Mouse (Mus musculus) spleen, adult 2 months (tissue): Measurements from ENCODE around the gene Npl. TPM values are rescaled to one million over a fixed set of nuclear protein-coding genes. Genes with fewer than 3 reads are reported as not detected.
"Not testable (repeated sequence)": the region's sequence is repeated elsewhere in the genome, so short reads cannot be mapped to it uniquely, and the experiment has no call there.

ENCODE experiments used
- DNase-seq, 2 experiments: peaks; one replicate each; pipeline versions ENCODE4 v3.0.0 to v3.0.0-alpha.2; 2012 to 2021; ENCODE audit warnings: low spot score in 2 of 2, low read depth in 1 of 2
- H3K27ac ChIP-seq: fragments of 200-500 bp; 2 replicates; pipeline ENCODE4 v1.5.1; 2012; ENCODE audit warnings: low read length, inconsistent platforms; ENCODE audit not compliant: insufficient read depth
- H3K27me3 ChIP-seq: fragments of 200-500 bp; 2 replicates; pipeline ENCODE4 v1.6.1; 2012; ENCODE audit warnings: mild to moderate bottlenecking, moderate library complexity, low read length, inconsistent platforms; ENCODE audit not compliant: control insufficient read depth, insufficient read depth
- H3K36me3 ChIP-seq: fragments of 200-500 bp; 2 replicates; pipeline ENCODE4 v1.6.1; 2012; ENCODE audit warnings: mild to moderate bottlenecking, low read length, inconsistent platforms; ENCODE audit not compliant: control insufficient read depth, insufficient read depth
- H3K4me1 ChIP-seq: fragments of 200-500 bp; 2 replicates; pipeline ENCODE4 v1.6.1; 2011; ENCODE audit warnings: inconsistent platforms; ENCODE audit not compliant: control insufficient read depth, insufficient read depth, insufficient read length
- H3K4me3 ChIP-seq: fragments of 200-500 bp; 2 replicates; pipeline ENCODE4 v1.5.1; 2011; ENCODE audit warnings: mild to moderate bottlenecking, inconsistent platforms; ENCODE audit not compliant: insufficient read depth, insufficient read length; ENCODE audit errors: extremely low read depth
- CTCF ChIP-seq: fragments of 200-500 bp; IDR thresholded peaks from 2 replicates; pipeline ENCODE4 v1.5.1; 2011; ENCODE audit warnings: mild to moderate bottlenecking, inconsistent platforms; ENCODE audit not compliant: insufficient read depth, insufficient read length, insufficient replicate concordance; ENCODE audit errors: extremely low read depth
- POLR2A ChIP-seq: fragments of 200-500 bp; IDR thresholded peaks from 2 replicates; pipeline ENCODE4 v1.6.1; 2011; ENCODE audit warnings: low read depth, low read length, inconsistent platforms
- WGBS: fragments of 180-500 bp; shearing (Covaris S2); methylation state at CpG from one replicate; pipeline ENCODE4 v1.1.7; 2018; 5-methylcytosine and 5-hydroxymethylcytosine counted together
- polyA plus RNA-seq: library from polyadenylated mRNA; depleted of rRNA; stranded (reverse); fragments of >200 nt; gene quantifications from 2 replicates; pipeline ENCODE4 v1.2.3, GENCODE M21; 2012

Npl gene
- polyA plus RNA-seq, 1 experiment, result 1.9 TPM

DNA sequence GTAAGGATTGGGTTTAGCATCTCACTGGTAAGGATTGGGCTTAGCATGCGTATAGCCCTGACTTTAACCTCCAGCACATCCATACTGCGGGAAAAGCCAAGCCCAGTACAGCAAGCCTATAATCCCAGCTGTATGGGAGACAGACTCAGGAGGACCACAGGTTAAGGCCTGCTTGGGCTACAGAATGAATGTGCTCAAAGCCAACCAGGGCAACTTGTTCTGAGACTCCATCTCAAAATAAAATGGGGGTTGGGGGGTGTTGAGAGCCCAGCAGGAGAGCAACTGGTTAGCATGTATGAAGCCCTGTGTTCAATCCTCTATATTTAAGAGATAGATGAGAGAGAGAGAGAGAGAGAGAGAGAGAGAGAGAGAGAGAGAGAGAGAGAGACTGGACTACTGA lies 58.5 kb downstream of the Npl start:
- no peak for TF ChIP-seq POLR2A
- no peak for TF ChIP-seq CTCF
- Histone ChIP-seq H3K27me3 (no peaks in the 10 kb centered on the region), H3K4me3 (no peak overlapping the region), H3K36me3 (no peaks in the 10 kb centered on the region), H3K4me1 (peaks cover 18% of the 10 kb centered on the region; the same call in 1 of the 2 replicates), H3K27ac (peak overlapping the region; percentile 65)
- DNase-seq, result no peak
- WGBS, result 96% methylated on average over 2 of the region's 2 CpGs

GRCm38 (mm10) chr1:153489963-153490362 lies 59.9 kb downstream of the Npl start:
- no peak for TF ChIP-seq CTCF
- no peak for TF ChIP-seq POLR2A
- WGBS, result 79% methylated on average over 4 of the region's 4 CpGs
- Histone ChIP-seq H3K27ac (peak overlapping the region; percentile 68), H3K4me3 (no peak overlapping the region), H3K27me3 (no peaks in the 10 kb centered on the region), H3K4me1 (peaks cover 24% of the 10 kb centered on the region), H3K36me3 (no peaks in the 10 kb centered on the region)
- no peak for DNase-seq

DNA sequence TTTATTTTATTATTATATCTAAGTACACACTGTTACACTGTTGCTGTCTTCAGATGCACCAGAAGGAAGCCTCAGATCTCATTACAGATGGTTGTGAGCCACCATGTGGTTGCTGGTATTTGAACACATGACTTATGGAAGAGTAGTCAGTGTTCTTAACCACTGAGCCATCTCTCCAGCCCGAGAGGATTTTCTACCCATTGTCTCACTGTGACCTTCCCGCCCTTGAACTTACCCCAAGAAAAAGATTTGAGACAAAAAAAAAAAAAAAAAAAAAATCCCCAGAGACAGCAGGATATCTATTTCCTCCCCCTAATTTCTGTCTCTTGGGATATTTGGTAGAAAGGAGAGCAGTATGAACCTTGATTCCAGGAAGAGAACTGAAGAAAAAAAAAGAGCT lies 60.3 kb downstream of the Npl start:
- H3K27ac ChIP-seq, result peak overlapping the region; percentile 68; the same call in 1 of the 2 replicates
- WGBS, result 17% methylated on average over 2 of the region's 2 CpGs
- H3K4me3 ChIP-seq, result no peak overlapping the region
- no peak for TF ChIP-seq POLR2A
- no peak for TF ChIP-seq CTCF
- H3K27me3 ChIP-seq, result no peaks in the 10 kb centered on the region
- no peak for DNase-seq
- peaks cover 24% of the 10 kb centered on the region for H3K4me1 ChIP-seq
- H3K36me3 ChIP-seq, result no peaks in the 10 kb centered on the region

- no peaks in the 10 kb centered on the region for H3K27me3 ChIP-seq
- DNase-seq, result peak; percentile 74 to 80
- peak overlapping the region; percentile 56 for H3K27ac ChIP-seq
- no peak overlapping the region for H3K4me3 ChIP-seq
- WGBS, result 9% methylated on average over 7 of the region's 7 CpGs
- TF ChIP-seq CTCF (peak; percentile 43; the same call in 1 of the 2 replicates), POLR2A (no peak)
- H3K36me3 ChIP-seq, result no peaks in the 10 kb centered on the region
- peaks cover 24% of the 10 kb centered on the region for H3K4me1 ChIP-seq
Observed at GRCm38 (mm10) chr1:153489132-153489531, 60.7 kb downstream of the Npl start.

GRCm38 (mm10) chr1:153487500-153487879 lies 62.4 kb downstream of the Npl start, which contains the start of gene Dhx9:
Dhx9 (minus strand) TSS chr1:153487660.
- peak; percentile 94 to 98 for DNase-seq
- Histone ChIP-seq H3K4me3 (peak within 1 kb of the TSS; percentile 75), H3K27ac (peak within 1 kb of the TSS; percentile 90), H3K36me3 (no peaks in the 10 kb centered on the region; the same call in none of the 2 replicates), H3K4me1 (peaks cover 25% of the 10 kb centered on the region), H3K27me3 (no peaks in the 10 kb centered on the region)
- under 1% methylated on average over 35 of the region's 35 CpGs for WGBS
- TF ChIP-seq CTCF, result no peak
- peak; percentile 98 for TF ChIP-seq POLR2A

GRCm38 (mm10) chr1:153486767-153487499 lies 62.9 kb downstream of the Npl start:
- Histone ChIP-seq H3K4me3 (peak overlapping the region; percentile 75), H3K4me1 (peaks cover 25% of the 10 kb centered on the region), H3K27me3 (no peaks in the 10 kb centered on the region), H3K36me3 (peaks cover 3% of the 10 kb centered on the region), H3K27ac (peak overlapping the region; percentile 90)
- peak; percentile 54 to 75 for DNase-seq
- TF ChIP-seq CTCF, result no peak
- TF ChIP-seq POLR2A, result no peak; the same call in 1 of the 2 replicates
- WGBS, result 1% methylated on average over 64 of the region's 64 CpGs

GRCm38 (mm10) chr1:153486120-153486519 lies 63.7 kb downstream of the Npl start:
- Histone ChIP-seq H3K4me1 (peaks cover 18% of the 10 kb centered on the region), H3K4me3 (peak overlapping the region; percentile 75)
- not testable (repeated sequence) for H3K27ac ChIP-seq, H3K27me3 ChIP-seq, DNase-seq, H3K36me3 ChIP-seq
- WGBS, result 9% methylated on average over 6 of the region's 6 CpGs
